Mouse (Mus musculus) intestine, embryonic 15.5 days (tissue): Measurements from ENCODE around the gene Ell2. TPM values are rescaled to one million over a fixed set of nuclear protein-coding genes. Genes with fewer than 3 reads are reported as not detected.

ENCODE experiments used
- ATAC-seq: fragments of 200-750 bp; cut with Nextera tagmentation; 2 replicates; pipeline ENCODE4 v1.8.0; 2017; ENCODE audit warnings: moderate TSS enrichment, moderate library complexity
- H3K27ac ChIP-seq: fragments of 300-500 bp; sonication (generic); 2 replicates; pipeline ENCODE4 v1.5.1; 2015; ENCODE audit warnings: mild to moderate bottlenecking, inconsistent platforms
- H3K27me3 ChIP-seq: fragments of 300-500 bp; sonication (generic); replicated peaks from 2 replicates; pipeline ENCODE4 v1.6.1; 2015; ENCODE audit warnings: inconsistent platforms
- H3K36me3 ChIP-seq: fragments of 300-500 bp; sonication (generic); 2 replicates; pipeline ENCODE4 v1.6.1; 2015; ENCODE audit warnings: inconsistent platforms
- H3K4me1 ChIP-seq: fragments of 300-500 bp; sonication (generic); replicated peaks from 2 replicates; pipeline ENCODE4 v1.6.1; 2015; ENCODE audit warnings: inconsistent platforms
- H3K4me2 ChIP-seq: fragments of 300-500 bp; sonication (generic); replicated peaks from 2 replicates; pipeline ENCODE4 v1.6.1; 2015; ENCODE audit warnings: mild to moderate bottlenecking, inconsistent platforms
- H3K4me3 ChIP-seq: fragments of 300-500 bp; sonication (generic); replicated peaks from 2 replicates; pipeline ENCODE4 v1.5.1; 2015; ENCODE audit warnings: inconsistent platforms
- H3K9ac ChIP-seq: fragments of 300-500 bp; sonication (generic); 2 replicates; pipeline ENCODE4 v1.6.1; 2015; ENCODE audit warnings: inconsistent platforms
- H3K9me3 ChIP-seq: fragments of 300-500 bp; sonication (generic); 2 replicates; pipeline ENCODE4 v1.6.1; 2016; ENCODE audit warnings: inconsistent platforms
- WGBS: fragments of 180-500 bp; shearing (Covaris S2); methylation state at CpG from one replicate; pipeline ENCODE4 v1.1.7; 2015; 5-methylcytosine and 5-hydroxymethylcytosine counted together
- polyA plus RNA-seq: library from polyadenylated mRNA; unstranded; fragments of >200 nt; fragmentation: Nextera tagmentation; extraction: Ambion mirVana; gene quantifications from 2 replicates; pipeline ENCODE4 v1.2.1, GENCODE M21; 2015

Gene Ell2
- polyA plus RNA-seq, 1 experiment from 2014 or later: 5.7 TPM

- peak; percentile 99 for ATAC-seq
- no peaks in the 10 kb centered on the region for H3K36me3 ChIP-seq
- no peak overlapping the region; the same call in 1 of the 2 replicates for H3K27ac ChIP-seq
- peak overlapping the region; percentile 64 for H3K4me2 ChIP-seq
- peak overlapping the region; percentile 11; the same call in 1 of the 2 replicates for H3K9ac ChIP-seq
- 21% methylated on average over 18 of the region's 18 CpGs for WGBS
- no peaks in the 10 kb centered on the region for H3K4me1 ChIP-seq
- H3K27me3 ChIP-seq: no peaks in the 10 kb centered on the region
- no peaks in the 10 kb centered on the region for H3K9me3 ChIP-seq
- peak overlapping the region; percentile 29 for H3K4me3 ChIP-seq
Observed at GRCm38 (mm10) chr13:75797369-75798141, 91.0 kb downstream of the Ell2 start.

- H3K27ac ChIP-seq: no peak overlapping the region
- H3K4me3 ChIP-seq: no peak overlapping the region
- no peak overlapping the region for H3K9ac ChIP-seq
- H3K4me1 ChIP-seq: no peaks in the 10 kb centered on the region
- no peak overlapping the region for H3K4me2 ChIP-seq
- ATAC-seq: peak; percentile 13; the same call in 1 of the 2 replicates
- 67% methylated on average over 7 of the region's 7 CpGs for WGBS
- no peaks in the 10 kb centered on the region for H3K36me3 ChIP-seq
- no peaks in the 10 kb centered on the region for H3K27me3 ChIP-seq
- H3K9me3 ChIP-seq: no peaks in the 10 kb centered on the region
Observed at GRCm38 (mm10) chr13:75798413-75799302, 92.1 kb downstream of the Ell2 start.

DNA sequence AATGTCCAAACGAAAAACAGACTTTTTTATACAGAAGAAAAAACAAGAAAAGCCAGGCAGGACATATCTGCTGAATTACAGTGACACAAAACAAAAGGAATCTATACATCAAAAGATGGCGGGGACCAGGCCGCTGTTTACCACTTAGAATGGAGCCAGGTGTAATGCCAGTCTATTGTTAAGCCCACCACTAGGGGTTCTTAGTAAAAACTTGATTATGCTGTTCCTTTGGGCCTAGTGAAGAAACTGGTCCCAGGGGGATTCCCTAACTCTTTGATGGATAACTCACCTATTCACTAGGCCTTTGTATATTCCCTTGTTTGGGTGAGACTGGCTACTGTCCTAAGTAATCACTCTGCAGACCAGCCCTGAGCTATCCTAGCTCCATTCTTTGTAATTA lies 92.9 kb downstream of the Ell2 start:
- Histone ChIP-seq H3K9ac (no peak overlapping the region), H3K4me2 (no peak overlapping the region), H3K36me3 (no peaks in the 10 kb centered on the region), H3K4me3 (no peak overlapping the region), H3K4me1 (no peaks in the 10 kb centered on the region), H3K27ac (no peak overlapping the region), H3K9me3 (no peaks in the 10 kb centered on the region), H3K27me3 (no peaks in the 10 kb centered on the region)
- WGBS: 90% methylated on average over 3 of the region's 3 CpGs
- no peak for ATAC-seq

DNA sequence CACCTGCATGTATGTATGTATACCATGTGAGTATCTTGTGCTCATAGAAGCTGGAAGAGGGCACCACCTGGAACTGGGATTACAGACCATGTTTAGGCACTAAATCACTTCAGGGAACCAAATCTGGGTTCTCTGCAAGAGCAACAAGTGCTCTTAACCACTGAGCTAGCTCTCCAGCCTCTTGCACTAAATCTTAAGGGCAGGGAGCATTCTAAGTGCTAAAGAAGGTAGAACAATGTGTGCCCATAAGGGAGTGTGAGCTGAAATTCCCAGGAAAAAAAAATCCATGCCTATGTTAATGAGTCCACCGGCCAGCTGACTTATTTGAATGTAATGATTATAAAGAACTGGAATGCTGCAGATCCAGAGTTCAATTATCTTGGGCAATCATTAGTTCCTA lies 101.4 kb downstream of the Ell2 start:
- Histone ChIP-seq H3K27me3 (no peaks in the 10 kb centered on the region), H3K4me3 (no peak overlapping the region), H3K27ac (no peak overlapping the region), H3K36me3 (no peaks in the 10 kb centered on the region), H3K9me3 (no peaks in the 10 kb centered on the region), H3K4me2 (no peak overlapping the region), H3K4me1 (no peaks in the 10 kb centered on the region), H3K9ac (no peak overlapping the region)
- no peak for ATAC-seq
- WGBS: 88% methylated on average over 1 of the region's 1 CpGs

DNA sequence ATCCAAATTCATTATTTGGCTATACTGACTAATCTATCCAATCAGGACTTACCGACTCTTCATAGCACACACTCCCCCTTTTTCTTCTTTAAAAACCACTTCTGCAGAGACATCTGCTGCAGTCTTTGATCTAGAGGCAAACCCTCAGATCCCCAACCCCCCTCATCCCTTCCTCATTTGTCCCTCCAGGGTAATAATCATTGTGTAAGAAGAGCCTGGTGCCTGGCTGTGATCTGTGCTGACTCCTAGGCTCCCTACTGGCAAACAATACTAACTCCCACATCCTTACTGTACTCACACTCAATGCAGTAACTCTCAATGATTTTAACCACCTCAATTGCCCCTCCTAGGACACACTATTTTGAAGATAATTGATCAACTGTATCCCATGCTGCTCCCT lies 103.4 kb downstream of the Ell2 start:
- no peaks in the 10 kb centered on the region for H3K27me3 ChIP-seq
- no peak overlapping the region for H3K4me3 ChIP-seq
- no peaks in the 10 kb centered on the region for H3K4me1 ChIP-seq
- H3K4me2 ChIP-seq: no peak overlapping the region
- no peak overlapping the region for H3K9ac ChIP-seq
- no peak overlapping the region for H3K27ac ChIP-seq
- WGBS: 70% methylated on average over 1 of the region's 1 CpGs
- no peaks in the 10 kb centered on the region for H3K36me3 ChIP-seq
- no peak for ATAC-seq
- H3K9me3 ChIP-seq: no peaks in the 10 kb centered on the region

GRCm38 (mm10) chr13:75817183-75817582 lies 110.6 kb downstream of the Ell2 start:
- H3K36me3 ChIP-seq: no peaks in the 10 kb centered on the region
- WGBS: 92% methylated on average over 2 of the region's 2 CpGs
- no peak overlapping the region for H3K4me3 ChIP-seq
- no peaks in the 10 kb centered on the region for H3K27me3 ChIP-seq
- no peak for ATAC-seq
- H3K4me1 ChIP-seq: no peaks in the 10 kb centered on the region
- H3K9ac ChIP-seq: no peak overlapping the region
- H3K4me2 ChIP-seq: no peak overlapping the region
- H3K27ac ChIP-seq: no peak overlapping the region
- no peaks in the 10 kb centered on the region for H3K9me3 ChIP-seq

GRCm38 (mm10) chr13:75818486-75818885 lies 111.9 kb downstream of the Ell2 start:
- Histone ChIP-seq H3K4me2 (no peak overlapping the region), H3K4me3 (no peak overlapping the region), H3K27me3 (no peaks in the 10 kb centered on the region), H3K9me3 (no peaks in the 10 kb centered on the region), H3K9ac (no peak overlapping the region), H3K27ac (no peak overlapping the region), H3K4me1 (no peaks in the 10 kb centered on the region), H3K36me3 (no peaks in the 10 kb centered on the region)
- no peak for ATAC-seq
- 63% methylated on average over 3 of the region's 3 CpGs for WGBS

GRCm38 (mm10) chr13:75818945-75819706 lies 112.6 kb downstream of the Ell2 start:
- no peak overlapping the region for H3K9ac ChIP-seq
- H3K36me3 ChIP-seq: no peaks in the 10 kb centered on the region
- H3K27me3 ChIP-seq: no peaks in the 10 kb centered on the region
- H3K27ac ChIP-seq: no peak overlapping the region
- no peak for ATAC-seq
- no peak overlapping the region for H3K4me2 ChIP-seq
- H3K9me3 ChIP-seq: no peaks in the 10 kb centered on the region
- no peaks in the 10 kb centered on the region for H3K4me1 ChIP-seq
- 79% methylated on average over 3 of the region's 3 CpGs for WGBS
- no peak overlapping the region for H3K4me3 ChIP-seq

GRCm38 (mm10) chr13:75819898-75820297 lies 113.3 kb downstream of the Ell2 start:
- H3K27ac ChIP-seq: no peak overlapping the region
- H3K4me2 ChIP-seq: no peak overlapping the region

More at GRCm38 (mm10) chr13:75819898-75820297, 113.3 kb downstream of the Ell2 start:
- Histone ChIP-seq H3K4me3 (no peak overlapping the region), H3K27me3 (no peaks in the 10 kb centered on the region), H3K9me3 (no peaks in the 10 kb centered on the region), H3K36me3 (no peaks in the 10 kb centered on the region), H3K4me1 (no peaks in the 10 kb centered on the region), H3K9ac (no peak overlapping the region)
- no peak for ATAC-seq

Other genes with a start within 250 kb of the Ell2 start
- 158 and 160 TPM in 2 replicates for gene Glrx, start 133.1 kb downstream of the Ell2 start, polyA plus RNA-seq
- gene Rhobtb3, start 237.2 kb downstream of the Ell2 start, polyA plus RNA-seq: 28.0 and 31.1 TPM in 2 replicates